Mouse (Mus musculus): Measurements from ENCODE around the gene Wbp1.

Gene Wbp1

GRCm38 (mm10) chr6:83084477-83084876, 36.9 kb downstream of the Wbp1 start:
- no peak for DNase-seq (ENCODE audit: low read depth, low spot score)

GRCm38 (mm10) chr6:83083497-83083896, 37.9 kb downstream of the Wbp1 start:
- no peak for DNase-seq (ENCODE audit: low read depth, low spot score)

GRCm38 (mm10) chr6:83080210-83080609, 41.1 kb downstream of the Wbp1 start:
- DNase-seq (ENCODE audit: low read depth, low spot score), result no peak

- peak; percentile 98 for DNase-seq (ENCODE audit: low read depth, low spot score)
Measured at GRCm38 (mm10) chr6:83078324-83078858, 43.0 kb downstream of the Wbp1 start.

GRCm38 (mm10) chr6:83077630-83078323, 43.6 kb downstream of the Wbp1 start, which contains the start of gene Pcgf1:
Pcgf1 (plus strand) TSS chr6:83077869.
- peak; percentile 36 for DNase-seq (ENCODE audit: low read depth, low spot score)

- DNase-seq (ENCODE audit: low read depth, low spot score), result peak; percentile 49
Measured at GRCm38 (mm10) chr6:83074979-83075378, 46.4 kb downstream of the Wbp1 start.

- peak; percentile 41 for DNase-seq (ENCODE audit: low read depth, low spot score)
Measured at GRCm38 (mm10) chr6:83071220-83071619, 50.1 kb downstream of the Wbp1 start.

- DNase-seq (ENCODE audit: low read depth, low spot score), result peak; percentile 82
Measured at GRCm38 (mm10) chr6:83070311-83071219, 50.8 kb downstream of the Wbp1 start.

GRCm38 (mm10) chr6:83070247-83070310, 51.3 kb downstream of the Wbp1 start, which contains the start of gene Tlx2:
Tlx2 (minus strand) TSS chr6:83070293.
- DNase-seq (ENCODE audit: low read depth, low spot score), result no peak

- no peak for DNase-seq (ENCODE audit: low read depth, low spot score)
Measured at GRCm38 (mm10) chr6:83069488-83070246, 51.7 kb downstream of the Wbp1 start.

All from ES-CJ7 (cell line).